8 mouse cellular contexts compared by ENCODE assay signal in the genomic region with DNA sequence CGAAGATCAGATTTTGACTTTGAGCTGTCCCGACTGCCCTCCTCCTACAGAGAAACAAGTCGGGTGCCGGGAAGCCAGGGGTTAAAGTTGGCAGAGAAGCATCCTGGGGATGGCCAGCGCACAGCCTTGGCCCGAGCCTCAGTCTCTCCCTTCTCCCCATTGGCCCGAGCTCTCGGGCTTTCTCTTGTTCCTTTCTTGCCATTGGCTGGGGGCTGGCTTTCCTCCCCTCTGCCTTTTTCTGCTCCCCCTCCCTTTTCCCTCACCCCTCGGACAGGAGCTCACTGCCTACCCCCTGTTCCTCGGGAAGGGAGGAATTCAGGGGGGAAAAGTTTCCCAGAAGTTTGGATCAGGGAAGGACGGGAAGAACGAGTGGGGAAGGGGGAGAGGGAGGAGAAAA. TPM values are rescaled to one million over a fixed set of nuclear protein-coding genes. Genes with fewer than 3 reads are reported as not detected.
DNase-seq lines count a peak whose midpoint lies in the region; ATAC-seq lines count a peak whose summit lies in the region.

No protein-coding gene starts in this region.

- H3K4me1 ChIP-seq in liver, embryonic 13.5 days (replicated peaks) = peaks cover 10% of the 10 kb centered on the region; the same call in 1 of the 2 replicates
- peaks cover 8% of the 10 kb centered on the region; the same call in 1 of the 2 replicates for H3K4me1 ChIP-seq in liver, embryonic 12.5 days
- H3K4me1 ChIP-seq in embryonic facial prominence, embryonic 11.5 days (ENCODE audit: control insufficient read depth, insufficient read depth, low read length) = no peaks in the 10 kb centered on the region; the same call in 1 of the 2 replicates
- H3K4me1 ChIP-seq in hindbrain, embryonic 16.5 days (ENCODE audit: control insufficient read depth, insufficient read depth, low read depth, low read length) = peaks cover 9% of the 10 kb centered on the region

- H3K9me3 ChIP-seq in liver, embryonic 13.5 days (replicated peaks) = no peaks in the 10 kb centered on the region
- H3K9me3 ChIP-seq in liver, embryonic 12.5 days (replicated peaks) = no peaks in the 10 kb centered on the region
- no peaks in the 10 kb centered on the region for H3K9me3 ChIP-seq in embryonic facial prominence, embryonic 11.5 days (replicated peaks; ENCODE audit: control insufficient read depth, low read length)
- H3K9me3 ChIP-seq in hindbrain, embryonic 16.5 days (ENCODE audit: control insufficient read depth, low read length) = peaks cover 6% of the 10 kb centered on the region

- WGBS in liver, embryonic 13.5 days (ENCODE audit: insufficient replicate concordance) = 2% methylated on average over 12 of the region's 12 CpGs
- under 1% methylated on average over 11 of the region's 12 CpGs for WGBS in liver, embryonic 12.5 days (ENCODE audit: insufficient replicate concordance)
- WGBS in embryonic facial prominence, embryonic 11.5 days = under 1% methylated on average over 12 of the region's 12 CpGs
- under 1% methylated on average over 12 of the region's 12 CpGs for WGBS in hindbrain, embryonic 16.5 days

- H3K4me3 ChIP-seq in liver, embryonic 13.5 days (replicated peaks) = peak overlapping the region; percentile 43; the same call in 1 of the 2 replicates
- no peak overlapping the region for H3K4me3 ChIP-seq in liver, embryonic 12.5 days
- peak overlapping the region; percentile 50 for H3K4me3 ChIP-seq in embryonic facial prominence, embryonic 11.5 days (ENCODE audit: low read depth, low read length)
- no peak overlapping the region; the same call in 1 of the 2 replicates for H3K4me3 ChIP-seq in hindbrain, embryonic 16.5 days (ENCODE audit: low read length)

- H3K36me3 ChIP-seq in liver, embryonic 13.5 days = no peaks in the 10 kb centered on the region
- H3K36me3 ChIP-seq in liver, embryonic 12.5 days = no peaks in the 10 kb centered on the region
- no peaks in the 10 kb centered on the region for H3K36me3 ChIP-seq in embryonic facial prominence, embryonic 11.5 days (replicated peaks; ENCODE audit: control insufficient read depth, insufficient read depth, low read depth, low read length)
- H3K36me3 ChIP-seq in hindbrain, embryonic 16.5 days (ENCODE audit: control insufficient read depth, insufficient read depth, low read length) = no peaks in the 10 kb centered on the region

- H3K27ac ChIP-seq in liver, embryonic 13.5 days = no peak overlapping the region
- H3K27ac ChIP-seq in liver, embryonic 12.5 days = no peak overlapping the region
- H3K27ac ChIP-seq in embryonic facial prominence, embryonic 11.5 days (replicated peaks; ENCODE audit: low read depth, low read length) = no peak overlapping the region
- H3K27ac ChIP-seq in hindbrain, embryonic 16.5 days (ENCODE audit: low read depth, low read length) = no peak overlapping the region

- H3K9ac ChIP-seq in liver, embryonic 13.5 days = no peak overlapping the region
- H3K9ac ChIP-seq in liver, embryonic 12.5 days = no peak overlapping the region
- no peak overlapping the region for H3K9ac ChIP-seq in embryonic facial prominence, embryonic 11.5 days (replicated peaks; ENCODE audit: low read length)
- H3K9ac ChIP-seq in hindbrain, embryonic 16.5 days (ENCODE audit: low read depth, low read length) = no peak overlapping the region

- no peak for ATAC-seq in liver, embryonic 13.5 days (ENCODE audit: low read depth)
- ATAC-seq in liver, embryonic 12.5 days = no peak
- peak; percentile 74 for ATAC-seq in embryonic facial prominence, embryonic 11.5 days (replicated peaks; ENCODE audit: insufficient number of reproducible peaks, low FRiP score, low TSS enrichment, low read depth)
- no peak for ATAC-seq in hindbrain, embryonic 16.5 days

- peaks cover 100% of the 10 kb centered on the region for H3K27me3 ChIP-seq in liver, embryonic 13.5 days
- H3K27me3 ChIP-seq in liver, embryonic 12.5 days (replicated peaks) = peaks cover 100% of the 10 kb centered on the region
- peaks cover 63% of the 10 kb centered on the region for H3K27me3 ChIP-seq in embryonic facial prominence, embryonic 11.5 days (ENCODE audit: control insufficient read depth, insufficient read depth, low read length)
- H3K27me3 ChIP-seq in hindbrain, embryonic 16.5 days (replicated peaks; ENCODE audit: control insufficient read depth, insufficient read depth, low read length) = peaks cover 67% of the 10 kb centered on the region

- H3K4me2 ChIP-seq in liver, embryonic 13.5 days = peak overlapping the region; percentile 61; the same call in 1 of the 2 replicates
- H3K4me2 ChIP-seq in liver, embryonic 12.5 days = no peak overlapping the region
- peak overlapping the region; percentile 89 for H3K4me2 ChIP-seq in embryonic facial prominence, embryonic 11.5 days (ENCODE audit: low read depth, low read length)
- H3K4me2 ChIP-seq in hindbrain, embryonic 16.5 days (ENCODE audit: low read length) = peak overlapping the region; percentile 64

- no peak for DNase-seq in liver, embryonic 13.5 days
- peak; percentile 80 for DNase-seq in embryonic facial prominence, embryonic 11.5 days (ENCODE audit: low spot score)
- DNase-seq in retina, embryonic 14.5 days (ENCODE audit: low spot score) = peak; percentile 47
- no peak for DNase-seq in ovary, postnatal 14 days (ENCODE audit: low spot score)
- DNase-seq in adrenal gland, adult 2 months = no peak
- no peak for DNase-seq in kidney, postnatal 36 days

RNA-seq across cellular contexts. Expression of gene Tbx15, which starts 12.9 kb away (rescaled TPM):
- polyA plus RNA-seq in liver, embryonic 13.5 days (2015; fragmentation: Nextera tagmentation; extraction: Ambion mirVana) = 0.07 TPM in 2 replicates
- polyA plus RNA-seq in liver, embryonic 12.5 days (2016; fragmentation: Nextera tagmentation; extraction: Ambion mirVana) = 0.14 TPM in 1 of 2 replicates, not detected in the other
- 7.1 and 8.3 TPM in 2 replicates for polyA plus RNA-seq in embryonic facial prominence, embryonic 11.5 days (2014; fragmentation: Nextera tagmentation; extraction: Ambion mirVana)
- polyA plus RNA-seq in hindbrain, embryonic 16.5 days (2015; fragmentation: Nextera tagmentation; extraction: Ambion mirVana) = 0.66 and 1.0 TPM in 2 replicates
- total RNA-seq in adrenal gland, adult 2 months (2021) = under 1 TPM in 1 of 2 experiments, not detected in 1; 0.24 TPM
- polyA plus RNA-seq in adrenal gland, adult 2 months (2012; rRNA removed) = 0.08 and 0.10 TPM in 2 replicates

Comparison
In these comparisons a context has a peak if more than half of its experiments do, and no peak if none do; other contexts are left out.
1. H3K4me3 ChIP-seq: peak in liver, embryonic 13.5 days (single experiment) and embryonic facial prominence, embryonic 11.5 days (single experiment); none in liver, embryonic 12.5 days (single experiment) and hindbrain, embryonic 16.5 days (single experiment).
2. DNase-seq: peak in embryonic facial prominence, embryonic 11.5 days (single experiment) and retina, embryonic 14.5 days (single experiment); none in liver, embryonic 13.5 days (single experiment), ovary, postnatal 14 days (single experiment), adrenal gland, adult 2 months (single experiment) and kidney, postnatal 36 days (0 of 2).